Mouse (Mus musculus): ENCODE data around the gene Gli2.
A peak's percentile ranks its signal among the peaks of the same experiment; 100 is the strongest.

The Gli2 gene

DNA sequence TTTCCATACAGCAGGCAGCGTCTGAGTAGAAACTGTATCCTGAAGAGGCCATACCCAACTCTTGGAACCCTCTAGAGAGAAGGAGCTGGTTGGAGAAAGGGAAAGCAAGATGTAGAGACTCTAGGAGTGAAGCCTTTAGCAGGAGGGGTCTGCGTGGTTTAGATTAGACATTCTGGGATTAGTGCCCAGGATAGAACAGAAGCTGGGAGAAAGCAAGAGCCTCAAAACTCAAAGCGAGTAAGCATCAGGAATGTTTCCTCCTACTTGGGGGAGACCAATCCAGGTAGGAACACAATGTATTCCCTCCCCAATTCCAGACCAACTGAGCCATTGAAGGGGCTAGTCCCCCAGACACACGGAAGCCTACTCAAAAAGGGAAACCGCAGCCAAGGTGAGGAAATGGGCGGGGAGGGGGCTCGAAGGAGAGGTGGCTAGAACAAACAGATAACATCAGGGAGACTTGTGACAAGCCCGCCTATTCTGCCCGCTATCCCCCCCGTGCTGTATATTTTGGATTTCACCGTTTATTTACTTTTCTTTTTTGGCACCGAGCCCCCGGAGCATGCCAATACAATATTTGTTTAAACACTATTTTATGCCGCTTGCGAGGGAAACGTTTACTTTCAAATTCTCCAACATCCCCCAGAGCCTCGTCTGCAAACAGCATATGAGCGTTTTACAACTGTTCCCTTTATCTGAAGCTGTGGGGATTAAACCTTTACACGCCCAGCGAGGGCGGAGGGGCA, 2.1 kb downstream of the Gli2 start:
- DNase-seq (ENCODE audit: low spot score) = no peak

DNA sequence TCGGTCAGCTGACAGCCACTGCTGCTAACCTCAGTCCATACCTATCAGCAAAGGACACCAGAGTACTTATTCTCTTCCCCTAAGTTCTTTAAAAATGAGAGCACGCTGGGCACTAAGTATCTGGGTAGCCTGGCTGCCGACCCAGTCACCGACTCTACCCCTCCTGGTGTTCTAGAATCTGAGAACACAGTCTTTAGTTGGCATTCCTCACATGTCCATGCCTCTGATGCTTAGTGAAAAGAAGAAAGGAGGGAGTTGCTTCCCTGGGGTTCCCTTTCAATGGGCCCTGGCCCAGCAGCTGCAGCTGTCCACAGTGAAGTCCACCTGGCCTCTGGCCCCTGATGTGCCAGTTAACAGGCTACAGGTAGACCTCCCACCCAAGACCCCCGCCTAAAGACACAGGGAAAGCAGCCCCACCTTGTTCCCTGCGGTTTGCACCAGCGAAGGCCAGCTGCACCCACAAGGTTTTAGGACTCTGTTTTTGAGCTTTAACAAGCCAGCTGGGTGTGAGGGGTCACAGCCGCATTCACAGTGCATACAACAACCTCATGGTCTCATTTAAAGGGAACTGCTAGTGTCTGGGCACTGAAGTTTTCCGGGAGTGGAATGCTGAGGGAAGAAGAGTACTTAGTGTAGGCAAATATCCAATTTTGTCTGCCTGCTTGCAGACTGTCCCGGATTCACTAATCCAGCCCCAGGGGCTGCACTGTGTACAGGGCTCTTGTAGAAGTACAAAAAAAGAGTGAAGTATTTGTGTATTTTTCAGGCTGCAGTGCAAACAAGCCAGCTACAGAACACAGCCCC, 3.4 kb downstream of the Gli2 start:
- DNase-seq (ENCODE audit: low spot score) = no peak

DNA sequence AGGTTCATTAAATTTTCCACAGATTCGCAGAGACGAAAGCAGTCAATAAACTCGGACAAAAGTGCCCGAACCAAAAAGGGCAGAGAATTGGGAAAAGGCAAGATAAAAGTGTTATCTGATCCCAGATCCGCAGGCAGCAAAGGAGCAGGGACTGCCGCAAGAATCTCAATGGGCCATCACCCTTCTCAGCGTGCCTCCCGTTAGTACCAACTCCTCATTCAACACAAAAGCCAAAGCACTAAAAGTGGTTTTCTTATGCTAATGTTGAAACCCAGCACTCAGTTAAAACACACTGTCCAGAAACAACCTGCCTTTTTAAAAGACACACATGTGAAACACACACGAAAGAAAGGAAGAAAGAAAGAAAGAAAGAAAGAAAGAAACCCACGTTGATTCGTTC, 4.4 kb downstream of the Gli2 start:
- no peak for DNase-seq (ENCODE audit: low spot score)

DNA sequence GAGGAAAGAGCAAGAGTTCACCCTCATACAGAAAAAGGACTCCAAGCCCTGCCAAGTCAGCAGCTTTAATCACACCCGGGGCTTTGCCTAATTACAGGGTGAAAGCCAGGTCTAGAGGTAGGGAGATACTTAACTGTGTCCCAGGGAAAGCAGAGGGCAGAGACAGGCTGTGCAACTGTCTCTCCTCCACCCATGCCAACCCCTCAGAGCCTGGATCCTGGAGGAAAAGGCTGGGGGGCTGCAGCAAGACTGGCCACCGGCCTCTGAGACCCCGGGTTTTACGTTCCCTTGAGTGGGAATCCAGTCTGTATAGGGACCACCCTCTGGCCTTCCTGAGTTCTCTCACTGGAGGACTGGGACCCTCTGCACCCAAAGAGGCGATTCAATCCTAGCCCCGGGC, 4.9 kb downstream of the Gli2 start:
- DNase-seq (ENCODE audit: low spot score) = no peak

DNA sequence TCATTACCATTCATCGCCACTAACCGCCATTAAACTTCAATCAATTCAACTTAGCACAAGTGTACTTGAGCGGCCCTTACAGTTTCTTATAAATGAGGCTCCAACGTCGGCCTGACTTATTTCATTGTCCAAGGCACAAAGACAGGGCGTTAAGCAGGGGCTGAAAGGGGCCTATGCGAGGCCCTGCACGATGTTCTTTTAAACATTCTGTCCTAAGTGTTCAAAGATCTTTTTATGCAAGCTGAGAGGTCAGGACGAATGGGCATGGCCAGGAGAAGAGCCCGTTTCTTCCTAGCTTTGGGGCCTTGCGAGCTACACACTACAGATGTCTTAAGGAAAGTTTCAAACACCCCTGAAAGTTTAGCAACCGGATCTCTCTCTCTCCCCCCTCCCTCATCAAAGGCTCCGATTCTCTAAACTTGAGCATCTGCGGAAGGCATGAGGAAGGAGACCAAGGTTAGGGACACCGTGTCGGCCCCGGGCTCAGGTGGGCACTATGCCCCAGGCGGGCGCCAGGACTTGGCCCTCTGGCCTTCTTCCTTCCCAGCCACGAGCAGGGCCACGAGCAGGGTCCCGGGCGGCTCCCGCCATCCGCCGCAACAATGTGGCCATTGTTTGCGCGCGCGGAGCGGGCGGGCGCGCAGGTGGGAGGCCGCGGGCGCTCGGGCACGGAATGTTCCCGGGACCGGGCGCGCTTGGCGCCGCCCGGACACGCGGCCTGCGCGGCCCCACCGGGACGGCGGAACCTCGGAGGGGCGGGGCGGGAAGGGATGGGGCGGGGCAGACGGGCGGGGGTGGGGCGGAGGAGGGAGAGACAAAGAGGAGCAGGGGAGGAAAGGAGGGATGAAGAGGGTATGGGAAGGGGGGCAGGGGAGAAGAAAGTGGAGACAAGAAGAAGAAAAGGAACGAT, 5.7 kb downstream of the Gli2 start:
- DNase-seq (ENCODE audit: low spot score) = no peak

DNA sequence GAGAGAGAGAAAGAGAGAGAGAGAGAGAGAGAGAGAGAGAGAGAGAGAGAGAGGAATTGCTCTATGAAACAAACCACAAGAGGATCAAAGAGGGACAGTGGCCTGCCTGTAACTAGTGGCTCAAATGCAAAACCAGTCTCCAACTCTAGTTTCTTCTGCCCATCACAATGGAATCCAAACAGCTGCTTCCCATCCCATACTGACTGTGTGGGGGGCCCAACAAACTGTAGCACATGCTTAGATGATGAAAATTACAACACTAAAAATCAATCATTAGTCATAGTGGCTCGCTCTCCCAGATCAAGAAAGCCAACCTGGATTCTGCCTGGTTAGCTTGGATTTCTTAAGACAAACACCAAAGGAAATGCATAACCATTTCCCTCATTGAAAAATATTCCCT, 15.0 kb downstream of the Gli2 start:
- no peak for DNase-seq (ENCODE audit: low spot score)

DNA sequence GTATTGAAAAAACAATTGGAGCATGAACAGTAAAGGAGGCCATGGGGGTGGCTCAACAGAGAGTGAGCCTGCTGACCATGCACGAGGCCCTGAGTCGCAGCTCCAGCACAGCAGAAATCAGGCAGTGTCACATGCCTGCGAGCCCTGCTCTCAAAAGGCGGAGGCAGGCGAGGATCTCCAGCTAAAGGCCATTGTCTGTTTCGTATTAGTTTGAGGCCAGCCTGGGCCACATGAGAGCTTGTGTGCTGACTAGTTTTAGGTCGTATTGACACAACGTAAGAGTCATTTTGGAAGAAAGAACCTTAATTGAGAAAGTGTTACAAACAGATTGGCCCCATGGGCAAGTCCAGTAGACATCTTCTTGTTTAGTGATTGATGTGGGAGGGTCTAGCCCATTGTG, 17.5 kb downstream of the Gli2 start:
- DNase-seq (ENCODE audit: low spot score) = no peak

DNA sequence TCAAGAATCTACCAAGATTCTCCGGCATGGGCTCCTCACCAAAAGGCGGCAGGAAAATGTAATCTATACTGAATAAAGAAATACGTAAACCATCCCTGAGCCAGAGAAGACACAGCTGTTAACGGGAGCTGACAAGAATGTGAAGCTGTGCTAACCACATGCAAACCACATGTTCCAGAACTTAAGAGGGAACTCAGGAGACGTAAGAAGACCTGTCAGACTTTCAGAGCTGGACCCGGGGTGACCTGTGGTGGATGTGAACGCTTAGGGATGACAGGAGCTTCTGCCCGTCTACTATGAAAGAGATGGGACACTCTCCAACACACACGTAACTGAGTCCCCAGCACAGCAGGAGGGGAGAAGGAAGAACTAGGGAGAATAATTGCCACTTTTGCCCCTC, 18.1 kb downstream of the Gli2 start:
- no peak for DNase-seq (ENCODE audit: low spot score)

DNA sequence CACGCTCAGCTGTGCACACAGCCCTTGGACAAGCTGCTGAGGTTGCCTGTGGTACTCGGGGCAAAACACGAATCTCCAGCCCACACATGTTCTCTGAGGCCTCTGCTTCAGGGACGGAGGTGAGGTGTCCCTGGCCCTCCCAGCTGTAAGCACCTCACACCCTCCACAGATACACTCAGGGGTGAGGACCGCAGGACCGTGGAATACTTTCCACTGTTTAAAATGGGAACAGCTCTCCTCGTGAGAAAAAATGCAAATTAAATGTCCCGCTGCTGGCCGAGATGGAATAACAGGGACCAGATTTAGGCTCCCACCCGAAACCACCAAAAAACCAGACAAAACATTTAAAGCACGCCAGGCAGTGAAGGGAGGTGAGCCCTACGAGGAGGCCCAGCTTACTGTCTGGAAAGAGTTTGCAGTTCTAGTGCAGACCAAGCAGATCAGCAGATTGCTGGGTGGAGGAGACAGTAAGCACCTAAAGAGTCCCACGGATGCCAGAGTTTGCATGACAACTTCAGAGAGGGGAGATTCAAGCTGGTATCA, 19.2 kb downstream of the Gli2 start:
- DNase-seq (ENCODE audit: low spot score) = no peak

DNA sequence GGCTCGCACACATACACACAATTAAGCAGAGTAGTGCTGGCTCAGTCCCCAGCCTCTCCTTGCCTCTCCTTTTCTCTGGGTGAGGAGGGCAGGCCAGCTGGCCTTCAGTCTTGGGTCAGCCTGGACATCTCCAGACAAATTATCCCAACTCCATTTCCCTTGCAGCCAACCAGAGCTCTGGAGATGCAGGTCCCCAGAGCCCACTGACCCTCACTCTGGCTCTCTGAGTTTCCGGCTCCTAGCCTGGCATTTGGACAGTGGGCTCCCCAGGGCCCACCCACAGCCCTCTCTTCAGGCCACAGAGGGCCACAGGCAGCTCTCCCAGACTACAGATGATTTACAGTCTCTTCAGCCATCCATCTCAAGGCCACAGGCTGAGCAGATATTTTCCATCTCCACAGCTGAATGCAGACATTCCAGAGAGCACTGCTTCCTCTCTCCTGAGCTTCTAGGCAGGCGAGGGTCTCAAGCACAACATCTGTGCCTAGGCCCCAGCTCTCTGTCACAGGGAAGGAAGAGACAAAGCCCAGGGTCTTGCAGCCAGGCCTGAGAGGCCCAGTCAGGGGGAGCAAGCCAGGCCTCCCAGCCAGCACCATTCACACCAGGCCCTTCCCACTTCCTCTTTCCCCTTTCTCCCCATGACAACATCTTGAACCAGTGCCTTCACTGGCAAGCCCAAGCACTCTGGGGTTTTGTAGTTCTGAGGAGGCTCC, 19.8 kb downstream of the Gli2 start:
- peak; percentile 66 for DNase-seq (ENCODE audit: low spot score)

DNA sequence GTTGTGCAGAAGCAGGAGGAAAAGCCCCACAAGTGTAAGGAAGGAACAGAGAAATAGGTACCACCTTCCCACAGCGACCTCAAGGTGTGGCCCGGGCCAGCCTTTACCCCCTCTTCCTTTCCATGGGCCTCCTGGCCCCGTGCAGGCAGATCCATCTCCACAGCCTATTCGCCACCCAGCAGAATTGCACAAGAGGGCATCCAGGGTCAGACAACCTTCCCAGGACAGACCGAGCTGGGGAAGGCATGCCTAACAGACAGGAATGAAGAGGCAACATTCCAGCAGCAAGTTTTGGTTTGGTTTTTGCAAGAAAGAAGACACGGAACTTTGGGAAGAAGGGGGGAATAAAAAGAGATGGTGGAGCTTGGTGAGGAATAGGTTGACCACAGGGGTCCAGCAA, 22.2 kb downstream of the Gli2 start:
- DNase-seq (ENCODE audit: low spot score) = peak; percentile 60

DNA sequence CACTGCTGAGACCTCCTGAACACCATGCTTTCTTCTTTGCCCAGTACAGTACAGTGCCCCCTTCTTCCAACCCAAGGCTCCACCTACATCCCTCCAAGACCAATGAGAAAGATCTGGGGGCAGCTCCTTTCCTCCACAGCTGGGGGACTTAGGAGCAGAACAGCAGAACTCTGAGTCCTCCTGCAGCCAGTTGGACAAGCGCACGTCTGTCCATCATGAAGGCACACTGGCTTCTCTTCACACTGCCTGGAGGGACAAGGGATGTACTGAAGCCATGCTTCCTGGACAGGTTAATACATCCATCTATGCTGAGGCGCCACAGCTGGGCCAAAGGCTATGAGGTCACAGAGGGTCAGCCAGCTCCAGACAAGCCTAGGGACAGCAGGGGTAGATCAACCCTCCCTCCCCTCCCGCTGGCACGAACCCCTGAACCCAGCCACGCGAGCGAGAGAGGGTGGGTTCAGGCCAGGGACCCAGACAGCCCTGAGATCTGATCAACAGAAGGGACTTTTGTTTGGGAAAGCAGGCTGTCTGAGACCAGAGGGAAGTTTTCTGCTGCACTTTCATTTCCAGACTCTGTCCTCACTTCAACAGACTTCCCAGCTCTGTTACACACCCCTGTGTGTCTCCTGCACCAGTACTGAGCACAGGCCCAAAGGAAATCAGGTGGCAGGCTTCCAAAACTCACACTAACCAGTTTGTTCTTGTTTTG, 27.6 kb downstream of the Gli2 start:
- DNase-seq (ENCODE audit: low spot score) = peak; percentile 39

DNA sequence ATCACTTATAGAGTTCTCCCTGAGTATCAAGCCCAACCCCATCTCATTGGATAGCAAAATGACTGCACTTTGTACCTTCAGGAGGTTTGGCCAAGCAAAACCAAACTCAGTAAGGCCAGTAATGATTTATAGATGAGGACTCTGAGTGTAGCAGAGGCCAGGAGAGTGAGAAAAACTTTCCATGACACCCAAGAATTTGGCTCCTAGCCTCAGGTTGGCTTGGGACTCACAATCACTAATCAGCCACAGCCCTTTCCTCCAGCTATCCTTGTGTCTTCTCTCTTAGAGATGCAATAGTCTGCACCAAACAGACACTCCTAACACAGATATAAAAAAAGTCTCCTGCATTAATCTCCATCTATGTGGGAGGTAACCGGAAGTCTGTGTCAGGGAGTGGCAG, 31.1 kb downstream of the Gli2 start:
- no peak for DNase-seq (ENCODE audit: low spot score)

DNA sequence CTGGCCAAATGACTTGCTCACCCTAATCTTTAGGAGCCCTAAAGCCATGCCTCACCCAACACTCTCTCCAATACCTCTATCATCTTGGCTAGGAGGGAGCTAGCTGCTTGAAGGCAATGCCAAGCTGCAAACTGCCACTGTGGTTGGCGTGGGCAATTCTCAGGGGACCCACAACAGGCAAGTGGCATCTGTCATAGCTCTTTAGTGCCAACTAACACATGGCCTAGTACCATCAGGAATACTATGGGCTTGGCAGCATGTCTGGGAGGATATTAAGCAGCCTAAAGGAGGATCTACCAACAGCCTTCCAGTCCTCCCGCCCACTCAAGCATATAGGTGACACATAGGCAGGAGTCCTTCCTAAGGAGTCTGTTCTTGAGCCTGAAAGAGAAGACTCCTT, 33.3 kb downstream of the Gli2 start:
- DNase-seq (ENCODE audit: low spot score) = no peak

DNA sequence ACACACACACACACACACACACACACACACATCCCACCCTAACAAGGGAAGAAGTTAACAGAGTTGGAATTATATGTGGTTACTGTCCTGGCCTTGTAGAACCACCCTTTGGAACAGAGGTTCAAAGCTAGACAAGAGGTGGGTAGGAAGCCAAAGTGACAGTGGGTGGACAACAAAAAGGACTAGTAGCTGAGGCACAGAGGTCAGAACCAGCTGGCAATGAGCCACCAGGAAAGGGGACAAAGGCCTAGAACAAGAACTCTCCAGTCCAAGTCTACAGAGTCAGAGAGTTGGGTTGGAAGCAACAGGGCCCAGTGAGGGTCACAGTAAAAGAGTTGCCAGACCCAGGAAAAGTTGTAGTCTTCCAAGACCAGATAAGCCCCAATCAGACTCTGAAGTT, 34.4 kb downstream of the Gli2 start:
- no peak for DNase-seq (ENCODE audit: low spot score)

DNA sequence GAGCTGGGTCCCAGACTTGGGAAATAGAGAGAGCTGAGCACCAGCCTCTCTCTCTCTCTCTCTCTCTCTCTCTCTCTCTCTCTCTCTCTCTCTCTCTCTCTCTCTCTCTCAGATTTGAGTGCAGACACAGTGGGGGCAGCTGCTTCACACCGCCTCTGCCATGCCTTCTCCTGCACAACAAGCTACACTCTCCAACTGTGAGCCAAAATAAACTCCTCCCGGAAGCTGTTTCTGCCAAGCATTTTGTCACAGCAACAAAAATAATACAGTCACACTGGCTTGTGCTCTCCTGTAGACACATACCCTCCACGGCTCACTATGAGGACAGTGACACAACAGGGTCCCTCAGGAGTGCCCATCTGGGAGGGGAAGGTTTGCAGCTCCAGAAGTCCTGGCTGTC, 36.6 kb downstream of the Gli2 start:
- no peak for DNase-seq (ENCODE audit: low spot score)

DNA sequence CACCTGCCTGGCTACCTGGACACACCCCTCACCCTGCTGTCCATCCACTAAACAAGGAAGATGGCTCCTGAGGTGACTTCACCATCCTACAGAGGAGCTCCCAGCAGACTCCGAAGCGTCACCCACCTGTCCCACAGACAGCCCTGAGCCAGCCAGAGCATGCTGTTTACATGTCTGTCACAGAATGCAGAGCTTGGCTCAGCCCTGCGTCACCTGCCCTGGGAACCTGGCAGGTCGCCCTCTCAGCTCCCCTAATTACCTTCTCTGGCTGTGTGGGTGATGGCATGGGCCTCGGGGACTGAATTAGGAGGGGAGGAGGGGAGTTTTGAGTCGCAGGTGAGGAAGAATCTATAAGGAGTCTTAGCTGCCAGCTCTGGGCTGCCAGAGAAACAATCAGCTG, 38.3 kb downstream of the Gli2 start:
- no peak for DNase-seq (ENCODE audit: low spot score)

DNA sequence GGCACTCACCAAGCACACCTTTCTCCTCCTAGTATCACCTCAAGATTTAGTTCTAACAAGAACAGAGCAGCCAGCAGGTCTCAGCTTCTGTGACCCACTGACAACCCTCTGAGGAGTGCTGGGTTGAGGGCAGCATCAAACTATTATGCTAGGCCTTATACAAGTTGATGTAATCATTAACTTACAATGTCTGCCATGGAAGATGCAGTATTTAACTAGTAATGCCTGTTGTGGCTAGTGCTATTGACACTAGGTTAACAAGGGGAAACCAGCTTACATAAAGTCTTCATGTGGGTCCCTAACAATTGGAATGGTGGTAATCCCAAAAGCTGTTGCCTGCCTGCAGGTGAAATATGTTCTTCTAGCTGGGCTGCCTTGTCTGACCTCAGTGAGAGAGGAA, 44.5 kb downstream of the Gli2 start:
- DNase-seq (ENCODE audit: low spot score) = no peak

DNA sequence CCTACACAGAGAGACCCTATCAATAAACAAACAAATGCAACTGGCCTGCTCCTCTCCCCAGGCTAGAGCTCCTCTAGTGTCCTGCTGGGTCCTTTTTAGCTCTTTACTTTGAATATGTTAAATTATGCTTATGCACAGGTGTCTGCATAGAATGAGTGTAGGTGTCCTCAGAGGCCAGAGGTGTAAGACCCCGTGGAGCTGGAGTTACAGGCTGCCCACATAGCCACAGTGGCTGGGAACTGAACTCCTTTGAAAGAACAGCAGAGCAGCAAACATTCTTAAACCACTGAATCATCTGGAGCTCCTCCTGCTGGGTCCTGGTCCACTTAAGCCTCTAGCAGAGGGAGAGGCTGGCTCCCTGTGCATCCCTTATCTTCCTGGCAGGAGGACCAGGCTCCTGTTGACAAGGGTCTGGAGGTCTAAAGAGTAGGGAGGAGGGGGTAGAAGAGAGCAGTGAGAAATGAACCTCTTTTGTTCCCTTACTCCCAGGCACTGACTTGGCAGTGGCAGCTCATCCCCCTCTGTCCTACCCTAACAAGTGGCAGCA, 49.5 kb downstream of the Gli2 start:
- no peak for DNase-seq (ENCODE audit: low spot score)

DNA sequence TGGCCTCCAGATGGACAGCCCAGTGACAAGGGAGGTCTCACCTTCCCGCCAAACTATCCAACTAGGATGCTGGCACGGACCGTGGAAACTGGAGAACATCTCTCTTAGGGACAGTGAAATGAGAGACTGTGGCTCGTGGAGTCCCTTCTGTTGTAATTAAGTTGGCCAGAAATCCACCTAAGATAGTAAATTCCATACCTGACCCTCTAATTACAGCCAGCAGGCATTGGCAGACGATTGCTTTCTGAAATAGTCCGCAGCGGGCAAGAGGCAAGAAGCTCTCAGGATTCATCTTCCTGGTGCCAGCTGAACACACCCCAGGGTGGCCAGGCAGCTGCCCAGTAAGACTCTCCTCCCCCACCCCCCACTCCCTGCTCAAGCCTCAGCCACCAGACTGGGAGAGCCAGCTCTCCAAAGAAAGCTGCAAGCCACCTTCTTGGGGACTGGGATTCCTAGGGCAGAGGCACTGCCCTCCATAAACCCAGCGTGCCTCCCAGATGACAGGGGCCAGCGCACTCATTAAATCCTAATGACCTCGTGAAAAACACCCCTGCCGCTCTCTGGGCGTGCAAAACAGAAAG, 51.9 kb downstream of the Gli2 start:
- DNase-seq (ENCODE audit: low spot score) = no peak
